Mouse (Mus musculus): ENCODE data around the gene Ripk3. TPM values are rescaled to one million over a fixed set of nuclear protein-coding genes. Genes with fewer than 3 reads are reported as not detected.
"Not testable (repeated sequence)": the region's sequence is repeated elsewhere in the genome, so short reads cannot be mapped to it uniquely, and the experiment has no call there.

Gene Ripk3
- polyA plus RNA-seq, 1 experiment from 2014 or later: 43.3 TPM

GRCm38 (mm10) chr14:55768555-55768954 lies 20.1 kb downstream of the Ripk3 start:
- no peak for ATAC-seq (ENCODE audit: low FRiP score, low TSS enrichment)
- no peak overlapping the region for H3K27ac ChIP-seq (ENCODE audit: low read depth, low read length)
- H3K9me3 ChIP-seq (ENCODE audit: control insufficient read depth, low read length): no peaks in the 10 kb centered on the region
- H3K4me2 ChIP-seq (replicated peaks; ENCODE audit: low read depth, low read length): no peak overlapping the region
- H3K27me3 ChIP-seq (ENCODE audit: control insufficient read depth, insufficient read depth, low read length): peaks cover 22% of the 10 kb centered on the region
- WGBS: 86% methylated on average over 6 of the region's 6 CpGs
- H3K9ac ChIP-seq (ENCODE audit: low read depth, low read length): no peak overlapping the region
- no peaks in the 10 kb centered on the region for H3K4me1 ChIP-seq (ENCODE audit: control insufficient read depth, insufficient read depth, low read length)
- no peaks in the 10 kb centered on the region for H3K36me3 ChIP-seq (ENCODE audit: control insufficient read depth, insufficient read depth, low read length)
- H3K4me3 ChIP-seq (ENCODE audit: low read length): no peak overlapping the region

- Histone ChIP-seq H3K9ac (ENCODE audit: low read depth, low read length) (peak overlapping the region; percentile 14; the same call in 1 of the 2 replicates), H3K9me3 (ENCODE audit: control insufficient read depth, low read length) (no peaks in the 10 kb centered on the region), H3K27me3 (ENCODE audit: control insufficient read depth, insufficient read depth, low read length) (peaks cover 22% of the 10 kb centered on the region), H3K4me1 (ENCODE audit: control insufficient read depth, insufficient read depth, low read length) (no peaks in the 10 kb centered on the region; the same call in 1 of the 2 replicates), H3K27ac (ENCODE audit: low read depth, low read length) (no peak overlapping the region), H3K4me3 (ENCODE audit: low read length) (peak overlapping the region; percentile 31), H3K4me2 (replicated peaks; ENCODE audit: low read depth, low read length) (peak overlapping the region; percentile 49), H3K36me3 (ENCODE audit: control insufficient read depth, insufficient read depth, low read length) (no peaks in the 10 kb centered on the region)
- peak; percentile 70 for ATAC-seq (ENCODE audit: low FRiP score, low TSS enrichment)
- WGBS: 12% methylated on average over 52 of the region's 52 CpGs
Measured at GRCm38 (mm10) chr14:55767519-55768414, 20.9 kb downstream of the Ripk3 start.

GRCm38 (mm10) chr14:55765696-55766095 lies 23.0 kb downstream of the Ripk3 start, which contains the start of gene Ltb4r1:
Ltb4r1 (plus strand) TSS chr14:55765962.
- Histone ChIP-seq H3K9me3 (ENCODE audit: control insufficient read depth, low read length) (no peaks in the 10 kb centered on the region), H3K27ac (ENCODE audit: low read depth, low read length) (no peak within 1 kb of the TSS), H3K4me1 (ENCODE audit: control insufficient read depth, insufficient read depth, low read length) (no peaks in the 10 kb centered on the region; the same call in 1 of the 2 replicates), H3K4me2 (replicated peaks; ENCODE audit: low read depth, low read length) (no peak within 1 kb of the TSS), H3K36me3 (ENCODE audit: control insufficient read depth, insufficient read depth, low read length) (no peaks in the 10 kb centered on the region), H3K9ac (ENCODE audit: low read depth, low read length) (no peak within 1 kb of the TSS), H3K27me3 (ENCODE audit: control insufficient read depth, insufficient read depth, low read length) (peaks cover 27% of the 10 kb centered on the region), H3K4me3 (ENCODE audit: low read length) (no peak within 1 kb of the TSS)
- 81% methylated on average over 4 of the region's 4 CpGs for WGBS
- ATAC-seq (ENCODE audit: low FRiP score, low TSS enrichment): no peak

- no peak overlapping the region for H3K4me2 ChIP-seq (replicated peaks; ENCODE audit: low read depth, low read length)
- ATAC-seq (ENCODE audit: low FRiP score, low TSS enrichment): no peak
- no peaks in the 10 kb centered on the region for H3K36me3 ChIP-seq (ENCODE audit: control insufficient read depth, insufficient read depth, low read length)
- H3K9ac ChIP-seq (ENCODE audit: low read depth, low read length): peak overlapping the region; percentile 71; the same call in 1 of the 2 replicates
- no peaks in the 10 kb centered on the region for H3K9me3 ChIP-seq (ENCODE audit: control insufficient read depth, low read length)
- no peak overlapping the region for H3K4me3 ChIP-seq (ENCODE audit: low read length)
- no peaks in the 10 kb centered on the region; the same call in 1 of the 2 replicates for H3K4me1 ChIP-seq (ENCODE audit: control insufficient read depth, insufficient read depth, low read length)
- peaks cover 21% of the 10 kb centered on the region for H3K27me3 ChIP-seq (ENCODE audit: control insufficient read depth, insufficient read depth, low read length)
- no peak overlapping the region for H3K27ac ChIP-seq (ENCODE audit: low read depth, low read length)
- 62% methylated on average over 7 of the region's 7 CpGs for whole genome bisulfite sequencing
Measured at GRCm38 (mm10) chr14:55763166-55763565, 25.5 kb downstream of the Ripk3 start.

- Histone ChIP-seq H3K9me3 (ENCODE audit: control insufficient read depth, low read length) (no peaks in the 10 kb centered on the region), H3K9ac (ENCODE audit: low read depth, low read length) (peak overlapping the region; percentile 71), H3K27me3 (ENCODE audit: control insufficient read depth, insufficient read depth, low read length) (peaks cover 18% of the 10 kb centered on the region), H3K4me1 (ENCODE audit: control insufficient read depth, insufficient read depth, low read length) (no peaks in the 10 kb centered on the region; the same call in 1 of the 2 replicates), H3K27ac (ENCODE audit: low read depth, low read length) (no peak overlapping the region), H3K4me3 (ENCODE audit: low read length) (peak overlapping the region; percentile 45), H3K36me3 (ENCODE audit: control insufficient read depth, insufficient read depth, low read length) (no peaks in the 10 kb centered on the region), H3K4me2 (replicated peaks; ENCODE audit: low read depth, low read length) (peak overlapping the region; percentile 75)
- under 1% methylated on average over 77 of the region's 77 CpGs for WGBS
- ATAC-seq (ENCODE audit: low FRiP score, low TSS enrichment): peak; percentile 68
Measured at GRCm38 (mm10) chr14:55762001-55762821, 26.5 kb downstream of the Ripk3 start.

GRCm38 (mm10) chr14:55761163-55761562 lies 27.5 kb downstream of the Ripk3 start, which contains the start of gene Ltb4r2:
Ltb4r2 (plus strand) TSS chr14:55761428.
- Histone ChIP-seq H3K4me2 (replicated peaks; ENCODE audit: low read depth, low read length) (peak within 1 kb of the TSS; percentile 75), H3K27ac (ENCODE audit: low read depth, low read length) (no peak within 1 kb of the TSS), H3K4me1 (ENCODE audit: control insufficient read depth, insufficient read depth, low read length) (no peaks in the 10 kb centered on the region; the same call in 1 of the 2 replicates), H3K4me3 (ENCODE audit: low read length) (peak within 1 kb of the TSS; percentile 45), H3K27me3 (ENCODE audit: control insufficient read depth, insufficient read depth, low read length) (peaks cover 15% of the 10 kb centered on the region), H3K9me3 (ENCODE audit: control insufficient read depth, low read length) (no peaks in the 10 kb centered on the region), H3K36me3 (ENCODE audit: control insufficient read depth, insufficient read depth, low read length) (peaks cover 2% of the 10 kb centered on the region; the same call in 1 of the 2 replicates), H3K9ac (ENCODE audit: low read depth, low read length) (peak within 1 kb of the TSS; percentile 71)
- ATAC-seq (ENCODE audit: low FRiP score, low TSS enrichment): no peak
- 71% methylated on average over 6 of the region's 6 CpGs for WGBS

- not testable (repeated sequence) for H3K27ac ChIP-seq (ENCODE audit: low read depth, low read length); ATAC-seq (ENCODE audit: low FRiP score, low TSS enrichment); H3K36me3 ChIP-seq (ENCODE audit: control insufficient read depth, insufficient read depth, low read length); H3K4me1 ChIP-seq (ENCODE audit: control insufficient read depth, insufficient read depth, low read length); H3K9me3 ChIP-seq (ENCODE audit: control insufficient read depth, low read length); H3K9ac ChIP-seq (ENCODE audit: low read depth, low read length); H3K4me3 ChIP-seq (ENCODE audit: low read length)
- Histone ChIP-seq H3K27me3 (ENCODE audit: control insufficient read depth, insufficient read depth, low read length) (peaks cover 12% of the 10 kb centered on the region), H3K4me2 (replicated peaks; ENCODE audit: low read depth, low read length) (peak overlapping the region; percentile 40)
- 1% methylated on average over 6 of the region's 6 CpGs for WGBS
Measured at GRCm38 (mm10) chr14:55760156-55760555, 28.5 kb downstream of the Ripk3 start.

- Histone ChIP-seq H3K27ac (ENCODE audit: low read depth, low read length) (no peak within 1 kb of the TSS), H3K4me3 (ENCODE audit: low read length) (no peak within 1 kb of the TSS), H3K9me3 (ENCODE audit: control insufficient read depth, low read length) (no peaks in the 10 kb centered on the region), H3K4me2 (replicated peaks; ENCODE audit: low read depth, low read length) (peak within 1 kb of the TSS; percentile 23; the same call in 1 of the 2 replicates), H3K9ac (ENCODE audit: low read depth, low read length) (no peak within 1 kb of the TSS; the same call in 1 of the 2 replicates), H3K36me3 (ENCODE audit: control insufficient read depth, insufficient read depth, low read length) (peaks cover 26% of the 10 kb centered on the region), H3K27me3 (ENCODE audit: control insufficient read depth, insufficient read depth, low read length) (peaks cover 5% of the 10 kb centered on the region), H3K4me1 (ENCODE audit: control insufficient read depth, insufficient read depth, low read length) (no peaks in the 10 kb centered on the region; the same call in 1 of the 2 replicates)
- ATAC-seq (ENCODE audit: low FRiP score, low TSS enrichment): no peak
- 16% methylated on average over 8 of the region's 8 CpGs for WGBS
Measured at GRCm38 (mm10) chr14:55758363-55758784, 30.3 kb downstream of the Ripk3 start, which contains the start of gene Cideb. Cideb (minus strand) TSS chr14:55758458.
